Mouse (Mus musculus): ENCODE measurements around the gene Slc25a45.

Slc25a45 gene

GRCm38 (mm10) chr19:5929634-5930596, 52.3 kb downstream of the Slc25a45 start:
- DNase-seq (ENCODE audit: low spot score in 2 of 2) = no peak

- no peak for DNase-seq (ENCODE audit: low spot score in 2 of 2)
Observed at GRCm38 (mm10) chr19:5935266-5935665, 57.7 kb downstream of the Slc25a45 start.
